Mouse (Mus musculus): ENCODE measurements around the gene Muc13.

DNA sequence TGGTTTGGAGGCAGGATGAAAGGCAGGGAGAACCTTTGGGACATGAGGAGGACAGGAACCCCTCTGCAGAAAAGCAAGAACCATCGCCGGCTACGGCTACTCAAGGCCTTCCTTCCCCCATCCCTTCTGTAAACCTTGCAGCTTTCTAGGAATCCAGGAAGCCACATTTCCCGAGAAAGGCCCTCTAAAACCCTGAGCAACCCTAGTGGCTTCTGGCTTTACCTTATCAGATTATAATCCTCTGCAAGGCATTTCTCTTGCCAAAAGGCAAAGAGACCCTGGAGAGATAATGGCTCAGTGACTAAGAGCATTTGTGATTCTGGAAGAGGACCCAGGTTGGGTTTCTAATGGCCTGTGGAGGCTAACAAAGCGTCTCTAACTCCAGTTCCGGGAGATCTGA, 46.8 kb downstream of the Muc13 start:
- TF ChIP-seq CTCF (IDR thresholded peaks at IDR 0.05; ENCODE audit: low read depth) (no peak), EP300 (optimal IDR thresholded peaks at IDR 0.05) (no peak)
